Mouse (Mus musculus) neural tube, embryonic 13.5 days (tissue): ENCODE results near the gene Aifm3. TPM values are rescaled to one million over a fixed set of nuclear protein-coding genes. Genes with fewer than 3 reads are reported as not detected.
A peak's percentile ranks its signal among the peaks of the same experiment; 100 is the strongest.

Source experiments
- ATAC-seq: fragments of 200-750 bp; cut with Nextera tagmentation; 2 replicates; pipeline ENCODE4 v1.8.0; 2017; ENCODE audit warnings: low read depth, mild to moderate bottlenecking, moderate TSS enrichment, moderate library complexity
- H3K27ac ChIP-seq: fragments of 300-500 bp; sonication (generic); replicated peaks from 2 replicates; pipeline ENCODE4 v1.5.1; 2015; ENCODE audit warnings: moderate library complexity, mild to moderate bottlenecking, inconsistent platforms
- H3K27me3 ChIP-seq: fragments of 300-500 bp; sonication (generic); 2 replicates; pipeline ENCODE4 v1.6.1; 2015; ENCODE audit warnings: mild to moderate bottlenecking, inconsistent platforms
- H3K36me3 ChIP-seq: fragments of 300-500 bp; sonication (generic); 2 replicates; pipeline ENCODE4 v1.6.1; 2015; ENCODE audit warnings: mild to moderate bottlenecking, inconsistent platforms
- H3K4me1 ChIP-seq: fragments of 300-500 bp; sonication (generic); replicated peaks from 2 replicates; pipeline ENCODE4 v1.6.1; 2015; ENCODE audit warnings: inconsistent platforms
- H3K4me2 ChIP-seq: fragments of 300-500 bp; sonication (generic); 2 replicates; pipeline ENCODE4 v1.6.1; 2015; ENCODE audit warnings: inconsistent platforms, mild to moderate bottlenecking, moderate library complexity
- H3K4me3 ChIP-seq: fragments of 300-500 bp; sonication (generic); 2 replicates; pipeline ENCODE4 v1.5.1; 2015; ENCODE audit warnings: mild to moderate bottlenecking, inconsistent platforms
- H3K9ac ChIP-seq: fragments of 300-500 bp; sonication (generic); 2 replicates; pipeline ENCODE4 v1.6.1; 2015; ENCODE audit warnings: moderate library complexity, mild to moderate bottlenecking, inconsistent platforms
- H3K9me3 ChIP-seq: fragments of 300-500 bp; sonication (generic); 2 replicates; pipeline ENCODE4 v1.6.1; 2016; ENCODE audit warnings: inconsistent platforms
- WGBS: fragments of 180-500 bp; shearing (Covaris S2); methylation state at CpG from one replicate; pipeline ENCODE4 v1.1.7; 2015; 5-methylcytosine and 5-hydroxymethylcytosine counted together
- polyA plus RNA-seq: library from polyadenylated mRNA; unstranded; fragments of >200 nt; fragmentation: Nextera tagmentation; extraction: Ambion mirVana; gene quantifications from 2 replicates; pipeline ENCODE4 v1.2.1, GENCODE M21; 2015

Aifm3 gene
- polyA plus RNA-seq = 2.4 and 2.6 TPM in 2 replicates

DNA sequence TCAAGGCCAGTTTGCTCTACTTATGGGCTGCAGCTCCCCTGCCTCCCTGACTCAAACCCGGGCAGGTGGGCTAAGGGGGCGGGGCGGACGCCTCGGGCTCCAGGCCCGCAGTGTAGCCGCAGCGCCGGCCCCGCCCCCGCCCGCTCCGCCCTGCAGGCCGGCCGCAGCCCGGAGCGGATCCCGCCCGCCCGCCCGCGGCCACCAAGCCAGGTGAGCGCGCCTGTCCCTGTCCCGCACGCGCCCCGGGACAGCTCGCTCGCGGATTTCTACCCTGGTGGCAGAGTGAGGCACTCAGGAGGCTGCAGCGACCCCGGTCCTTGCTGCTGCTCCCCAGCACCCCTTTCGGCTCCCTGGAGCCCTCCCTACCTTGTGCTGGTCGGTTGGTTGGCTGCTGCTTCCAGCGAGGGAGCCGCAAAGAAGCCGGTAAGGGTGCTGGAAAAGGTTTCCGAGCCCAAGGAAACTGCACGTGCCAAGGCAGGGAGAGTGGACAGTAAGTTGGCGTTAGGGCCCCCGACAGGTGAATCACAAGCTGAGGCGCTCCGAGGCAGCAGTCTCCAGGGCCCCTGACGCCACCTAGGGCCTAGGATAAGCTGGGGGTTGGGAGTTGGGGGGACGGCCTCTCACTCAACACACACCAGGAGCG, at the start of gene Aifm3:
Aifm3 (plus strand) TSS at position 143 of the 643 bp plus-strand sequence.
- 1% methylated on average over 45 of the region's 47 CpGs for WGBS
- Histone ChIP-seq H3K4me2 (peak within 1 kb of the TSS; percentile 85), H3K36me3 (peaks cover 31% of the 10 kb centered on the region), H3K4me1 (peaks cover 19% of the 10 kb centered on the region), H3K4me3 (peak within 1 kb of the TSS; percentile 44), H3K9ac (peak within 1 kb of the TSS; percentile 71), H3K27ac (no peak within 1 kb of the TSS), H3K27me3 (peaks cover 40% of the 10 kb centered on the region), H3K9me3 (no peaks in the 10 kb centered on the region)
- ATAC-seq = peak; percentile 75; the same call in 1 of the 2 replicates

DNA sequence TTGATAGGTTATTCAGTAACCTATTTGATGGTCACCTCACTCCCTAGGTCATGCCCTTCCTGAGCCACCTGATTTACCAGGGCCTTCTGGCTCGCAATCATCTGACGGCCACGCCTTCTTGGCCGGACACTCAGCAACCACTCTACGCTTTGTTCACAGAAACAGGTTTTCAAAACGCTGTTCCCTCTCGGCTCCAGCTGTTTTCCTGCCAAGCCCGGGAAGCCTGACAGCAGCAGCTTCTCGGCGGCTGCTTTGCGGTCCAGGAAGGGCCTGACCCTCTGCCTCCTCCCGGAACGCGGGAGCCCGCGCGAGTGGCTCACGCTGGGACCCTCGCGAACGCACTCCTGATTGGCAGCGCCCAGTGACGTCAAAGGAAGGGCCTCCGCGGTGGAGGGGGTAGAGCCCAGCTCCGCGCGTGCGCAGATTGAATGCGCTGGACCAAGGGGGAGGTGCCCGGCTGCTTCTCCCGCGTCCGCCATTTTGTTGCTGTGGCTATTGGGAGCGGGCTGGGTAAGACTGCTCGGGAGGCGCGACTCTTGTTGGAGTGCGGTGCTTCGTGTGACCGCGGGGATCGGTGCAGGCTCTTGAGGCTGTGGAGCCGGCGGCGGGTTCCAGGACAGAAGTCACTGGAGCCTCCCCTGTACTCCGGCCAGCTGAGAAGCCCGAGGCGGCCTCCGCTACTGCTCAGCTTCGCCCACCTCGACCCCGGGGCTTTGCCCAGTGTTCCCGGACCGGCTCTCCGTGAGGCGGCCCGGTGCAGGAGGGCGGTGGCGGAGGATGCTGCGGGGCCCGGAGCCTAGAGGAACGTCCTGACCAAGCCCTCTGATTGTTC, 37.7 kb upstream of the Aifm3 start, which contains the start of gene Crkl:
Crkl (plus strand) TSS at position 447 of the 832 bp plus-strand sequence.
- Histone ChIP-seq H3K9me3 (no peaks in the 10 kb centered on the region), H3K27ac (peak within 1 kb of the TSS; percentile 98), H3K4me1 (peaks cover 33% of the 10 kb centered on the region), H3K4me2 (peak within 1 kb of the TSS; percentile 87), H3K36me3 (peaks cover 14% of the 10 kb centered on the region), H3K9ac (peak within 1 kb of the TSS; percentile 97), H3K4me3 (peak within 1 kb of the TSS; percentile 96), H3K27me3 (no peaks in the 10 kb centered on the region)
- under 1% methylated on average over 63 of the region's 63 CpGs for WGBS
- ATAC-seq = peak; percentile 95

- H3K4me2 ChIP-seq = peak overlapping the region; percentile 87
- peak; percentile 65 for ATAC-seq
- peak overlapping the region; percentile 98 for H3K27ac ChIP-seq
- peaks cover 20% of the 10 kb centered on the region for H3K36me3 ChIP-seq
- no peaks in the 10 kb centered on the region for H3K27me3 ChIP-seq
- peaks cover 39% of the 10 kb centered on the region for H3K4me1 ChIP-seq
- no peaks in the 10 kb centered on the region for H3K9me3 ChIP-seq
- under 1% methylated on average over 24 of the region's 24 CpGs for whole genome bisulfite sequencing
- H3K9ac ChIP-seq = peak overlapping the region; percentile 97
- peak overlapping the region; percentile 96 for H3K4me3 ChIP-seq
Observed at GRCm38 (mm10) chr16:17452373-17452715, 37.1 kb upstream of the Aifm3 start.

GRCm38 (mm10) chr16:17456901-17457300, 32.5 kb upstream of the Aifm3 start:
- H3K27me3 ChIP-seq = no peaks in the 10 kb centered on the region
- H3K4me3 ChIP-seq = no peak overlapping the region
- H3K9me3 ChIP-seq = no peaks in the 10 kb centered on the region
- H3K36me3 ChIP-seq = peaks cover 56% of the 10 kb centered on the region
- H3K4me2 ChIP-seq = no peak overlapping the region
- no peak for ATAC-seq
- peaks cover 38% of the 10 kb centered on the region for H3K4me1 ChIP-seq
- WGBS = 97% methylated on average over 1 of the region's 1 CpGs
- H3K9ac ChIP-seq = no peak overlapping the region
- H3K27ac ChIP-seq = no peak overlapping the region

GRCm38 (mm10) chr16:17460254-17460653, 29.2 kb upstream of the Aifm3 start:
- ATAC-seq = no peak
- no peak overlapping the region for H3K4me2 ChIP-seq
- H3K27ac ChIP-seq = no peak overlapping the region
- H3K27me3 ChIP-seq = no peaks in the 10 kb centered on the region
- H3K9me3 ChIP-seq = no peaks in the 10 kb centered on the region
- H3K4me1 ChIP-seq = peaks cover 22% of the 10 kb centered on the region
- peaks cover 52% of the 10 kb centered on the region for H3K36me3 ChIP-seq
- H3K9ac ChIP-seq = no peak overlapping the region
- 91% methylated on average over 4 of the region's 4 CpGs for WGBS
- no peak overlapping the region for H3K4me3 ChIP-seq

DNA sequence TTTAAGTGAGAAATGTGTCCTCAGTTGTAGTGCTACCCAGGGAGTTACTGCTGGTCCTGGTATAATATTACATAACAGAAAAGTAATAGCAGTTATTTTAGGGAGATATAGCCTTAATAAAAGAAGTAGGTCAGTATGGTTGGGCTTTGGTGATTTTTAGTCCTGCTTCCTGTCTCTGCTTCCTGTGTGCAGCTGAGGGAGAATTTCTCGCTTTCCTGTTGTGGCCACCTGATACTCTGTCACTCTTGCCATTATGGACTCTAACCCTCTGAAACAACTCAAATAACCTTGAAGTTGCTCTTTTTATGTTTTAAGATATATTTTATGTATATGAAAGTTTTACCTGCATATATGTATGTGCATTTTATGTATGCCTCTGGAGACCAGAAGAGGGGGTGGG, 27.8 kb upstream of the Aifm3 start:
- no peak overlapping the region for H3K4me3 ChIP-seq
- peaks cover 43% of the 10 kb centered on the region for H3K36me3 ChIP-seq
- H3K27me3 ChIP-seq = no peaks in the 10 kb centered on the region
- H3K27ac ChIP-seq = no peak overlapping the region
- no peaks in the 10 kb centered on the region for H3K9me3 ChIP-seq
- no peak overlapping the region for H3K9ac ChIP-seq
- ATAC-seq = no peak
- no peak overlapping the region for H3K4me2 ChIP-seq
- peaks cover 10% of the 10 kb centered on the region for H3K4me1 ChIP-seq
- WGBS = 97% methylated on average over 1 of the region's 1 CpGs

DNA sequence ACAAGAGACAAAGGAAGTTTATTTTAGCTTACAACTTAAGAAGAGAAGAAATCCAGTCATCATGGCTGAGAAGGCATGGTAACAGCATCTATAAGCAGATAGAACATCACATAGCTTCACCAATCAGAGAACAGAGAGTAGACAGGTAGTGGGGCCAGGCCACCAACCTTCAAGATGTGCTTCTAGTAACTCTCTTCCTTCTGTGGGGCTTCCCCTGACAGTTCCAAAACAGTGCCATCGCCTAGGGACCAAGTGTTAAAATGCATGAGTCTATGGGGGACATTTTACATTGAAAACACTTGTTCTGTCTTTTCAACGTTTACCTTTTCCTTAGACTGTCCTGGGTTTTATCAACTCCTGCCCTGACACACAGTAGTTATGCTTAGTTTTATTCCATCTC, 26.2 kb upstream of the Aifm3 start:
- Histone ChIP-seq H3K4me3 (no peak overlapping the region), H3K9ac (no peak overlapping the region), H3K9me3 (no peaks in the 10 kb centered on the region), H3K27me3 (no peaks in the 10 kb centered on the region), H3K4me1 (no peaks in the 10 kb centered on the region), H3K4me2 (no peak overlapping the region), H3K36me3 (peaks cover 30% of the 10 kb centered on the region), H3K27ac (no peak overlapping the region)
- WGBS = 92% methylated on average over 2 of the region's 2 CpGs
- ATAC-seq = no peak

GRCm38 (mm10) chr16:17466875-17467663, 22.3 kb upstream of the Aifm3 start:
- peaks cover 29% of the 10 kb centered on the region for H3K36me3 ChIP-seq
- no peak overlapping the region for H3K4me2 ChIP-seq
- no peak overlapping the region for H3K9ac ChIP-seq
- no peak overlapping the region for H3K4me3 ChIP-seq
- 0 out of 2 replicates have a peak, but pooled peaks cover 2% of the 10 kb centered on the region for H3K4me1 ChIP-seq
- WGBS = 91% methylated on average over 4 of the region's 4 CpGs
- ATAC-seq = no peak
- no peaks in the 10 kb centered on the region for H3K27me3 ChIP-seq
- H3K27ac ChIP-seq = no peak overlapping the region
- H3K9me3 ChIP-seq = no peaks in the 10 kb centered on the region

GRCm38 (mm10) chr16:17472498-17472897, 16.9 kb upstream of the Aifm3 start:
- no peak overlapping the region for H3K4me3 ChIP-seq
- H3K27me3 ChIP-seq = no peaks in the 10 kb centered on the region
- no peak overlapping the region for H3K9ac ChIP-seq
- peaks cover 13% of the 10 kb centered on the region; the same call in 1 of the 2 replicates for H3K4me1 ChIP-seq
- H3K27ac ChIP-seq = no peak overlapping the region
- H3K4me2 ChIP-seq = no peak overlapping the region
- WGBS = 92% methylated on average over 6 of the region's 6 CpGs
- no peak for ATAC-seq
- H3K36me3 ChIP-seq = peaks cover 51% of the 10 kb centered on the region
- H3K9me3 ChIP-seq = no peaks in the 10 kb centered on the region

- Histone ChIP-seq H3K36me3 (peaks cover 52% of the 10 kb centered on the region), H3K27ac (no peak overlapping the region), H3K4me1 (peaks cover 18% of the 10 kb centered on the region; the same call in 1 of the 2 replicates), H3K9me3 (no peaks in the 10 kb centered on the region), H3K9ac (no peak overlapping the region), H3K27me3 (no peaks in the 10 kb centered on the region), H3K4me2 (no peak overlapping the region), H3K4me3 (no peak overlapping the region)
- ATAC-seq = no peak
Observed at GRCm38 (mm10) chr16:17474091-17474490, 15.3 kb upstream of the Aifm3 start.

DNA sequence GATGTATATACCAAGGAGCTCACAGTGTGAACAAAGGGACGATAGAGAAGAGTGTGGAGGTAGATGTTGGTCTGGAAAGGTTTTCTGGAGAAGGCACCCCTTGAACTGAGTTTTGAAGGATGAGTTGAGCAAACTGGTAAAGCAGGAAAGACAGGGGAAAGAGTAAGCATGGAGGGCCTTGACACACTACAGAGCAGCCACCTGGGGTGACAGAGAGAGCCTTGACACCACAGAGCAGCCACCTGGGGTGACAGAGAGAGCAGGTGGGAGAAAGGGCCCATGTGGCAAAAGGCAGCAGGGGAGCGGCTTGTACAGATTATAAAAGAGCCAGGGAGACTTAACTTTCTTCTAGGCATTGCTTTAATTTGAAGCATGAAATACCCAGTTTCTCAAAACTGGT, 14.7 kb upstream of the Aifm3 start:
- Histone ChIP-seq H3K4me1 (peaks cover 18% of the 10 kb centered on the region; the same call in 1 of the 2 replicates), H3K27me3 (no peaks in the 10 kb centered on the region), H3K36me3 (peaks cover 52% of the 10 kb centered on the region), H3K9me3 (no peaks in the 10 kb centered on the region), H3K27ac (no peak overlapping the region), H3K4me2 (no peak overlapping the region), H3K4me3 (no peak overlapping the region), H3K9ac (no peak overlapping the region)
- ATAC-seq = no peak
- WGBS = 89% methylated on average over 2 of the region's 2 CpGs

- WGBS = 90% methylated on average over 4 of the region's 4 CpGs
- Histone ChIP-seq H3K9ac (no peak overlapping the region), H3K27ac (no peak overlapping the region), H3K27me3 (no peaks in the 10 kb centered on the region), H3K4me1 (peaks cover 18% of the 10 kb centered on the region; the same call in 1 of the 2 replicates), H3K4me3 (no peak overlapping the region), H3K36me3 (peaks cover 46% of the 10 kb centered on the region), H3K9me3 (no peaks in the 10 kb centered on the region), H3K4me2 (no peak overlapping the region)
- ATAC-seq = no peak
Observed at GRCm38 (mm10) chr16:17475326-17475725, 14.1 kb upstream of the Aifm3 start.
